Mouse (Mus musculus) intestine, postnatal 0 days (tissue): ENCODE measurements around the gene Ckb. TPM values are rescaled to one million over a fixed set of nuclear protein-coding genes. Genes with fewer than 3 reads are reported as not detected.
A peak's percentile ranks its signal among the peaks of the same experiment; 100 is the strongest.

Source experiments
- ATAC-seq: fragments of 200-750 bp; cut with Nextera tagmentation; 2 replicates; pipeline ENCODE4 v1.8.0; 2017; ENCODE audit warnings: mild to moderate bottlenecking, moderate TSS enrichment, moderate library complexity
- H3K27ac ChIP-seq: fragments of 300-500 bp; sonication (generic); 2 replicates; pipeline ENCODE4 v1.5.1; 2014; ENCODE audit warnings: mild to moderate bottlenecking, low read depth, low read length, moderate library complexity
- H3K27me3 ChIP-seq: fragments of 300-500 bp; sonication (generic); replicated peaks from 2 replicates; pipeline ENCODE4 v1.6.1; 2014; ENCODE audit warnings: low read length, mixed read lengths; ENCODE audit not compliant: control insufficient read depth, insufficient read depth
- H3K36me3 ChIP-seq: fragments of 300-500 bp; sonication (generic); 2 replicates; pipeline ENCODE4 v1.6.1; 2014; ENCODE audit warnings: mild to moderate bottlenecking, moderate library complexity; ENCODE audit not compliant: control insufficient read depth, insufficient read depth
- H3K4me1 ChIP-seq: fragments of 300-500 bp; sonication (generic); replicated peaks from 2 replicates; pipeline ENCODE4 v1.6.1; 2014; ENCODE audit warnings: antibody characterized with exemption, low read length, mixed read lengths; ENCODE audit not compliant: control insufficient read depth, insufficient read depth
- H3K4me2 ChIP-seq: fragments of 300-500 bp; sonication (generic); replicated peaks from 2 replicates; pipeline ENCODE4 v1.6.1; 2014; ENCODE audit warnings: low read depth, mild to moderate bottlenecking, moderate library complexity
- H3K4me3 ChIP-seq: fragments of 300-500 bp; sonication (generic); 2 replicates; pipeline ENCODE4 v1.5.1; 2014; ENCODE audit warnings: low read depth, low read length
- H3K9ac ChIP-seq: fragments of 300-500 bp; sonication (generic); 2 replicates; pipeline ENCODE4 v1.6.1; 2014; ENCODE audit warnings: mild to moderate bottlenecking, low read depth, low read length
- H3K9me3 ChIP-seq: fragments of 300-500 bp; sonication (generic); 2 replicates; pipeline ENCODE4 v1.6.1; 2016; ENCODE audit warnings: mixed run types; ENCODE audit not compliant: control insufficient read depth
- CTCF ChIP-seq: sonication (generic); IDR thresholded peaks from 2 replicates; pipeline ENCODE4 v1.5.1; 2016; ENCODE audit warnings: low read depth, mild to moderate bottlenecking, control low read depth, antibody characterized with exemption, moderate library complexity
- WGBS: fragments of 180-500 bp; shearing (Covaris S2); extraction: QIAGEN DNeasy Blood & Tissue Kit; methylation state at CpG from one replicate; pipeline ENCODE4 v1.1.7; 2014; 5-methylcytosine and 5-hydroxymethylcytosine counted together
- polyA plus RNA-seq: library from polyadenylated mRNA; unstranded; fragments of >200 nt; fragmentation: Nextera tagmentation; extraction: Ambion mirVana; gene quantifications from 2 replicates; pipeline ENCODE4 v1.2.1, GENCODE M21; 2015

Gene Ckb
- polyA plus RNA-seq, 1 experiment from 2014 or later, result 628 TPM

GRCm38 (mm10) chr12:111700920-111701458 is 28.9 kb upstream of the Ckb start:
- WGBS, result 56% methylated on average over 9 of the region's 9 CpGs
- H3K36me3 ChIP-seq, result no peaks in the 10 kb centered on the region

GRCm38 (mm10) chr12:111699542-111699941 is 27.4 kb upstream of the Ckb start:
- WGBS, result 73% methylated on average over 4 of the region's 4 CpGs
- Histone ChIP-seq H3K9ac (no peak overlapping the region), H3K9me3 (no peaks in the 10 kb centered on the region), H3K4me3 (no peak overlapping the region), H3K27me3 (no peaks in the 10 kb centered on the region), H3K27ac (no peak overlapping the region), H3K36me3 (no peaks in the 10 kb centered on the region), H3K4me1 (peaks cover 3% of the 10 kb centered on the region; the same call in 1 of the 2 replicates), H3K4me2 (no peak overlapping the region)
- no peak for ATAC-seq
- TF ChIP-seq CTCF, result no peak

More at GRCm38 (mm10) chr12:111700920-111701458, 28.9 kb upstream of the Ckb start:
- no peak for TF ChIP-seq CTCF
- Histone ChIP-seq H3K4me3 (no peak overlapping the region), H3K9me3 (no peaks in the 10 kb centered on the region), H3K27ac (no peak overlapping the region), H3K4me1 (no peaks in the 10 kb centered on the region; the same call in 1 of the 2 replicates), H3K4me2 (no peak overlapping the region), H3K9ac (no peak overlapping the region), H3K27me3 (no peaks in the 10 kb centered on the region)
- no peak for ATAC-seq

GRCm38 (mm10) chr12:111698346-111698913 is 26.3 kb upstream of the Ckb start:
- no peaks in the 10 kb centered on the region for H3K9me3 ChIP-seq
- H3K4me2 ChIP-seq, result no peak overlapping the region
- no peak overlapping the region for H3K9ac ChIP-seq
- no peak for TF ChIP-seq CTCF
- peaks cover 10% of the 10 kb centered on the region for H3K4me1 ChIP-seq
- 79% methylated on average over 6 of the region's 6 CpGs for WGBS
- peak overlapping the region; percentile 71 for H3K27ac ChIP-seq
- H3K4me3 ChIP-seq, result no peak overlapping the region
- no peaks in the 10 kb centered on the region for H3K36me3 ChIP-seq
- H3K27me3 ChIP-seq, result no peaks in the 10 kb centered on the region
- ATAC-seq, result peak; percentile 20; the same call in 1 of the 2 replicates

- no peaks in the 10 kb centered on the region for H3K9me3 ChIP-seq
- no peak for TF ChIP-seq CTCF
- H3K4me3 ChIP-seq, result no peak overlapping the region
- peak; percentile 69 for ATAC-seq
- H3K27me3 ChIP-seq, result no peaks in the 10 kb centered on the region
- peaks cover 12% of the 10 kb centered on the region for H3K4me1 ChIP-seq
- no peak overlapping the region for H3K9ac ChIP-seq
- H3K27ac ChIP-seq, result peak overlapping the region; percentile 71
- no peaks in the 10 kb centered on the region for H3K36me3 ChIP-seq
- 38% methylated on average over 4 of the region's 4 CpGs for WGBS
- no peak overlapping the region for H3K4me2 ChIP-seq
Observed at GRCm38 (mm10) chr12:111697708-111698107, 25.6 kb upstream of the Ckb start.

GRCm38 (mm10) chr12:111696239-111696638 is 24.1 kb upstream of the Ckb start:
- 0 out of 2 replicates have a peak overlapping the region, but pooled peaks have one; percentile 26 for H3K9ac ChIP-seq
- H3K4me3 ChIP-seq, result no peak overlapping the region
- ATAC-seq, result peak; percentile 35
- peaks cover 16% of the 10 kb centered on the region for H3K4me1 ChIP-seq
- WGBS, result 30% methylated on average over 6 of the region's 6 CpGs
- H3K27ac ChIP-seq, result peak overlapping the region; percentile 60
- no peaks in the 10 kb centered on the region for H3K27me3 ChIP-seq
- peak overlapping the region; percentile 0; the same call in 1 of the 2 replicates for H3K4me2 ChIP-seq
- no peaks in the 10 kb centered on the region for H3K36me3 ChIP-seq
- no peaks in the 10 kb centered on the region for H3K9me3 ChIP-seq
- TF ChIP-seq CTCF, result peak; percentile 89

- WGBS, result 61% methylated on average over 13 of the region's 13 CpGs
- H3K27ac ChIP-seq, result peak overlapping the region; percentile 70; the same call in 1 of the 2 replicates
- H3K4me3 ChIP-seq, result no peak overlapping the region
- no peaks in the 10 kb centered on the region for H3K9me3 ChIP-seq
- TF ChIP-seq CTCF, result no peak
- no peaks in the 10 kb centered on the region for H3K27me3 ChIP-seq
- H3K36me3 ChIP-seq, result no peaks in the 10 kb centered on the region
- no peak for ATAC-seq
- H3K4me2 ChIP-seq, result no peak overlapping the region
- no peak overlapping the region for H3K9ac ChIP-seq
- peaks cover 16% of the 10 kb centered on the region for H3K4me1 ChIP-seq
Observed at GRCm38 (mm10) chr12:111694880-111695804, 23.0 kb upstream of the Ckb start.
